Mouse (Mus musculus) MEL (cell line): Measurements from ENCODE around the gene Fndc3b.

Source experiments
- CHD1 ChIP-seq: IDR thresholded peaks from 2 replicates; pipeline ENCODE4 v1.6.1; 2012; ENCODE audit warnings: low read depth, mild to moderate bottlenecking, inconsistent platforms, low read length, improper control_type of control experiment
- CTCF ChIP-seq, 3 experiments: IDR thresholded peaks in 2 of 3; conservative IDR thresholded peaks in 1 of 3; 2 replicates each; pipeline ENCODE4 v1.5.1; 2011 to 2012; ENCODE audit warnings: low read length in 3 of 3, low read depth in 2 of 3, mild to moderate bottlenecking in 2 of 3, improper control_type of control experiment in 1 of 3, inconsistent platforms in 1 of 3, mixed read lengths in 1 of 3, moderate library complexity in 1 of 3; ENCODE audit not compliant: control insufficient read depth in 1 of 3, insufficient read depth in 1 of 3, poor library complexity in 1 of 3, severe bottlenecking in 1 of 3
- E2F4 ChIP-seq: IDR thresholded peaks from 2 replicates; pipeline ENCODE4 v1.6.1; 2011; ENCODE audit warnings: low read depth, low read length, improper control_type of control experiment, borderline replicate concordance
- EP300 ChIP-seq, 2 experiments: IDR thresholded peaks; 2 replicates each; pipeline ENCODE4 v1.6.1; 2011; ENCODE audit warnings: improper control_type of control experiment in 2 of 2, low read length in 2 of 2, low read depth in 1 of 2, mild to moderate bottlenecking in 1 of 2
- GATA1 ChIP-seq: IDR thresholded peaks from 2 replicates; pipeline ENCODE4 v1.6.1; 2011; ENCODE audit warnings: low read depth, low read length, improper control_type of control experiment
- MAX ChIP-seq: IDR thresholded peaks from 2 replicates; pipeline ENCODE4 v1.6.1; 2011; ENCODE audit warnings: low read length, improper control_type of control experiment
- MYB ChIP-seq: IDR thresholded peaks from 2 replicates; pipeline ENCODE4 v1.6.1; 2011; ENCODE audit warnings: mild to moderate bottlenecking, low read depth, low read length, improper control_type of control experiment
- POLR2A ChIP-seq, 2 experiments: IDR thresholded peaks; 2 replicates each; pipeline ENCODE4 v1.6.1; 2011 to 2012; ENCODE audit warnings: low read length in 2 of 2, mild to moderate bottlenecking in 2 of 2, control low read depth in 1 of 2, improper control_type of control experiment in 1 of 2, low read depth in 1 of 2, moderate library complexity in 1 of 2; ENCODE audit not compliant: control insufficient read depth in 1 of 2, insufficient read depth in 1 of 2, poor library complexity in 1 of 2
- POLR2AphosphoS2 ChIP-seq: IDR thresholded peaks from 2 replicates; pipeline ENCODE4 v1.6.1; 2011; ENCODE audit warnings: low read length, improper control_type of control experiment
- USF1 ChIP-seq: IDR thresholded peaks from 2 replicates; pipeline ENCODE4 v1.6.1; 2014; ENCODE audit warnings: low read depth, mild to moderate bottlenecking, inconsistent platforms, low read length, improper control_type of control experiment, moderate library complexity
- ZKSCAN1 ChIP-seq: IDR thresholded peaks from 2 replicates; pipeline ENCODE4 v1.6.1; 2012; ENCODE audit warnings: low read depth, mild to moderate bottlenecking, inconsistent platforms, low read length, improper control_type of control experiment, moderate library complexity
- ZNF384 ChIP-seq: IDR thresholded peaks from 2 replicates; pipeline ENCODE4 v1.6.1; 2012; ENCODE audit warnings: low read depth, mild to moderate bottlenecking, inconsistent platforms, low read length, improper control_type of control experiment

DNA sequence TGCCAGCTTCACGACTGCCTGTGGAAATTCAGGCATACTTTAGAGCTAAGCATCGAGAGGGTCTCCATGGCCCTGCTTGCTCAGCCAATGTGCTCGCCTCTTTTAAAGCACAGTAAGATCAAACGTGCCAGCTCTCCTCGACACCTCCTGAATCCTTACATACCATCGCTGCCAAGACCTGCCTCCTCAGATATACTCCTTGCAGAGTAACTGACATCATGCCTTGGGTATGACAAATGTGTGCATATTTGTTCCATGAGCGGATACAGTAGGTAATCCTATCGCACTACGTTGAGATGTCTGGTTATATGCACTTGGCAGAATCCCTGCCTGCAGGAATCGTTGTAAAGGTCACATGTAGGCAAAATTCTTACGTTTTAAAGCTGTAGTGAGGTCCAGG is 120.3 kb downstream of the Fndc3b start:
- TF ChIP-seq CTCF (IDR thresholded peaks at IDR 0.05 in 2 of 3, conservative IDR thresholded peaks at IDR 0.05 in 1 of 3; ENCODE audit: control insufficient read depth in 1 of 3, insufficient read depth in 1 of 3, low read depth in 2 of 3, low read length in 3 of 3, poor library complexity in 1 of 3, severe bottlenecking in 1 of 3) (no peak), POLR2AphosphoS2 (no peak), POLR2A (IDR thresholded peaks at IDR 0.05; ENCODE audit: control insufficient read depth in 1 of 2, insufficient read depth in 1 of 2, low read depth in 1 of 2, low read length in 2 of 2, poor library complexity in 1 of 2) (no peak), EP300 (IDR thresholded peaks at IDR 0.05; ENCODE audit: low read depth in 1 of 2, low read length in 2 of 2) (no peak), GATA1 (no peak), ZKSCAN1 (no peak), CHD1 (no peak), E2F4 (no peak), MYB (no peak), ZNF384 (no peak), USF1 (no peak), MAX (no peak)
